Mouse (Mus musculus) kidney, postnatal 0 days (tissue): ENCODE results near the gene Ndufaf7. TPM values are rescaled to one million over a fixed set of nuclear protein-coding genes. Genes with fewer than 3 reads are reported as not detected.

ENCODE experiments used
- ATAC-seq: fragments of 200-750 bp; cut with Nextera tagmentation; replicated peaks from 2 replicates; pipeline ENCODE4 v1.8.0; 2017; ENCODE audit warnings: low read depth, moderate number of reproducible peaks, moderate TSS enrichment, moderate library complexity; ENCODE audit not compliant: low FRiP score
- DNase-seq: peaks from one replicate; pipeline ENCODE4 v3.0.0-alpha.2; 2016; ENCODE audit warnings: low spot score
- H3K27ac ChIP-seq: fragments of 300-500 bp; sonication (generic); 2 replicates; pipeline ENCODE4 v1.5.1; 2014; ENCODE audit warnings: mild to moderate bottlenecking
- H3K27me3 ChIP-seq: fragments of 300-500 bp; sonication (generic); 2 replicates; pipeline ENCODE4 v1.6.1; 2014; ENCODE audit warnings: low read length, mixed read lengths; ENCODE audit not compliant: insufficient read depth
- H3K36me3 ChIP-seq: fragments of 300-500 bp; sonication (generic); 2 replicates; pipeline ENCODE4 v1.6.1; 2014; ENCODE audit warnings: low read length, mixed read lengths; ENCODE audit not compliant: insufficient read depth
- H3K4me1 ChIP-seq: fragments of 300-500 bp; sonication (generic); replicated peaks from 2 replicates; pipeline ENCODE4 v1.6.1; 2014; ENCODE audit warnings: antibody characterized with exemption, low read length, mixed read lengths; ENCODE audit not compliant: insufficient read depth
- H3K4me2 ChIP-seq: fragments of 300-500 bp; sonication (generic); 2 replicates; pipeline ENCODE4 v1.6.1; 2014; ENCODE audit warnings: mild to moderate bottlenecking, low read length, moderate library complexity, mixed read lengths
- H3K4me3 ChIP-seq: fragments of 300-500 bp; sonication (generic); replicated peaks from 2 replicates; pipeline ENCODE4 v1.5.1; 2014; ENCODE audit warnings: low read depth, low read length
- H3K9ac ChIP-seq: fragments of 300-500 bp; sonication (generic); 2 replicates; pipeline ENCODE4 v1.6.1; 2014; ENCODE audit warnings: low read depth, low read length
- H3K9me3 ChIP-seq: fragments of 300-500 bp; sonication (generic); replicated peaks from 2 replicates; pipeline ENCODE4 v1.6.1; 2016; ENCODE audit warnings: low read length, inconsistent platforms, mixed read lengths
- CTCF ChIP-seq: IDR thresholded peaks from 2 replicates; pipeline ENCODE4 v1.5.1; 2016; ENCODE audit warnings: antibody characterized with exemption, low read depth, mild to moderate bottlenecking, moderate library complexity
- WGBS: fragments of 180-500 bp; shearing (Covaris S2); extraction: QIAGEN DNeasy Blood & Tissue Kit; methylation state at CpG from one replicate; pipeline ENCODE4 v1.1.7; 2014; 5-methylcytosine and 5-hydroxymethylcytosine counted together
- polyA plus RNA-seq: library from polyadenylated mRNA; unstranded; fragments of >200 nt; fragmentation: Nextera tagmentation; extraction: Ambion mirVana; gene quantifications from 2 replicates; pipeline ENCODE4 v1.2.1, GENCODE M21; 2015

The Ndufaf7 gene
- polyA plus RNA-seq, 1 experiment from 2014 or later = 57.8 TPM

DNA sequence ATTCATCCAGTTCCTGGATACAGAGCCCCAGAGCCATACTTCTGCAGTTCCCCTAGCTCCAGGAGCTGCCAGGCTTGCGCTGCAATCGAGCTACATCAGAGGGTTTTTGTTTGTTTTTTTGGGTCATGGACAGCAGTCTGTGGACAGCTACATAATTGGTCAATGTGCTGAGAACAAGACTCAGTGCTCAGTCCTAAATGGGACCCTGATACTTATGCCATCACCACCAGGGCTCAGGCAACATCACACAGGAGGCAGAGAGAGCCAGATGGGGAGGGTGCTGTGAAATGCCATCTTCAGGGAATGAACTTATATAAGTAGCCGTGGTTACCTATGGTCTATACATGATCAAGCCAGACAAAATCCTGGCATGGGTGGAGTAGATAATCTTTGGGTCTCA lies 31.6 kb downstream of the Ndufaf7 start:
- H3K9ac ChIP-seq = no peak overlapping the region
- no peak overlapping the region for H3K27ac ChIP-seq
- H3K9me3 ChIP-seq = no peaks in the 10 kb centered on the region
- peaks cover 18% of the 10 kb centered on the region for H3K36me3 ChIP-seq
- no peak overlapping the region for H3K4me3 ChIP-seq
- H3K4me2 ChIP-seq = no peak overlapping the region
- ATAC-seq = no peak
- WGBS = 83% methylated on average over 3 of the region's 3 CpGs
- no peak for DNase-seq
- H3K4me1 ChIP-seq = no peaks in the 10 kb centered on the region
- TF ChIP-seq CTCF = no peak
- no peaks in the 10 kb centered on the region for H3K27me3 ChIP-seq

DNA sequence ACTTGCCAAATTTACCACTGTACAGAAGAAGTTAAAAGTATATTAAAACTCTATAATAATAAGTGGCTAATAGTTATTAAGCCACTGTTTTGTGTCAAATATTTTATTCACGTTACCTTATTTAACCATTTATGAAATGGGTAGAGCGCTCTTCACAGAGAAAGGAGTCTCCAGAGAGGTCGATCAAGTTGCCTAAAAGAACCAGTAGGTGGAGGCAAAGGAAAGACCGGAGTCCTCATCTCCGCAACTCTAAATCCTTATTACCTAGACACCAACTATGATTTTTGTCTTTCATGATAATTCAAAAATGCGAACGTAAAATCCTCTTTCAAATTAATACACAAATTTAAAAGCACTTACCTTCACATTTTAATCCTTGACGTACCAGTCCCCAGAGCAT lies 46.2 kb downstream of the Ndufaf7 start:
- WGBS = 97% methylated on average over 8 of the region's 8 CpGs
- Histone ChIP-seq H3K4me2 (no peak overlapping the region), H3K27ac (no peak overlapping the region), H3K4me1 (no peaks in the 10 kb centered on the region), H3K9ac (no peak overlapping the region), H3K9me3 (no peaks in the 10 kb centered on the region), H3K36me3 (peaks cover 21% of the 10 kb centered on the region), H3K27me3 (no peaks in the 10 kb centered on the region), H3K4me3 (no peak overlapping the region)
- TF ChIP-seq CTCF = peak; percentile 15; the same call in 1 of the 2 replicates
- DNase-seq (no peak), ATAC-seq (no peak)

DNA sequence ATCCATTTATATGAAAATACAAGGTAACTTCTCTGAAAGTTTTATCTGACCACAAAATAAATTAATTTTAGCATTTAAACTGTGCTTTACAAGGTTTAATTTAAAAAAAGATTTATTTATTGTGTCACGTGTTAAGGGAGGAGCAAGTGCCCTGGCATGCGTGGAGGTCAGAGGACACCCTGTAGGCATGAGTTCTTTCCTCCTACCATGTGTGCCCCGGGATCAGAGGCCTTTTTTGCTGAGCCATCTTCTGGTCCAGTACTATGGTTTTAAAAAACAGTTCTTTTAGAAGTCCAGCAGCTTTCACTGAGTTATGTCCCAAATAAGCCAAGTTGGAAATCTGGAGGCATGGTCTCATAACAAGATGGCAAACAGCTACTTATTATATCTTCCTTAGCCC lies 46.8 kb downstream of the Ndufaf7 start:
- Histone ChIP-seq H3K36me3 (peaks cover 20% of the 10 kb centered on the region), H3K9ac (no peak overlapping the region)

DNA sequence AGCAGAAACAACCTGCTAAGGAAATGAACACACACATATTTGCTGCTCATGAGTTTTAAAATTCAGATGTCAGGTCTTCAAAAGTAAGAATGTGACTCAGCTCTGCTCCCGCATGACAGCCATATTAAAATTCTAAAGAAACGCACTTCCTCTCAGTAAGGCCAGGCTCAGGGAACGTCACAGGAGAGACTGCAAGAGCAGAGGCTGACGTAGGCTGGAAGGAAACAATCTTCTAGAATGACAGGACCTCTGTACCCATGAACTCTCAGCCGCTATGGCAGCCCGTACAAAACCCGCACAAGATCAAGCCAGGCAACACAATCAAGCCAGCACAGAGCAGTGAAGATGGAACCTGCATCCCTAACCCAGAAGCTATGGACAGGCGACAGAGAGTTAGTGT lies 52.1 kb downstream of the Ndufaf7 start:
- peak; percentile 65 for DNase-seq
- 59% methylated on average over 8 of the region's 8 CpGs for WGBS

More for the DNA sequence above, 46.8 kb downstream of the Ndufaf7 start:
- 80% methylated on average over 3 of the region's 3 CpGs for WGBS
- TF ChIP-seq CTCF = no peak
- DNase-seq = no peak
- H3K4me3 ChIP-seq = no peak overlapping the region
- H3K27me3 ChIP-seq = no peaks in the 10 kb centered on the region
- H3K9me3 ChIP-seq = no peaks in the 10 kb centered on the region
- no peaks in the 10 kb centered on the region for H3K4me1 ChIP-seq
- ATAC-seq = no peak
- H3K4me2 ChIP-seq = no peak overlapping the region
- no peak overlapping the region for H3K27ac ChIP-seq

GRCm38 (mm10) chr17:78991549-78991948 lies 54.6 kb downstream of the Ndufaf7 start:
- H3K27ac ChIP-seq = no peak overlapping the region
- H3K4me3 ChIP-seq = no peak overlapping the region
- ATAC-seq (no peak), DNase-seq (no peak)
- no peaks in the 10 kb centered on the region for H3K36me3 ChIP-seq
- no peaks in the 10 kb centered on the region for H3K27me3 ChIP-seq
- TF ChIP-seq CTCF = no peak
- H3K4me2 ChIP-seq = no peak overlapping the region
- no peaks in the 10 kb centered on the region for H3K9me3 ChIP-seq
- 0 out of 2 replicates have a peak, but pooled peaks cover 11% of the 10 kb centered on the region for H3K4me1 ChIP-seq
- no peak overlapping the region for H3K9ac ChIP-seq
- WGBS = 94% methylated on average over 2 of the region's 2 CpGs

More for the DNA sequence above, 52.1 kb downstream of the Ndufaf7 start:
- no peak for TF ChIP-seq CTCF
- H3K27me3 ChIP-seq = no peaks in the 10 kb centered on the region
- no peak overlapping the region for H3K4me2 ChIP-seq
- no peaks in the 10 kb centered on the region for H3K9me3 ChIP-seq
- peaks cover 6% of the 10 kb centered on the region; the same call in 1 of the 2 replicates for H3K36me3 ChIP-seq
- no peak overlapping the region for H3K27ac ChIP-seq
- H3K4me1 ChIP-seq = no peaks in the 10 kb centered on the region
- ATAC-seq = peak; percentile 40; the same call in 1 of the 2 replicates
- H3K9ac ChIP-seq = no peak overlapping the region
- H3K4me3 ChIP-seq = no peak overlapping the region

- Histone ChIP-seq H3K36me3 (no peaks in the 10 kb centered on the region), H3K4me3 (no peak overlapping the region), H3K27ac (no peak overlapping the region), H3K27me3 (no peaks in the 10 kb centered on the region), H3K9me3 (no peaks in the 10 kb centered on the region), H3K4me2 (no peak overlapping the region), H3K4me1 (0 out of 2 replicates have a peak, but pooled peaks cover 11% of the 10 kb centered on the region), H3K9ac (no peak overlapping the region)
- TF ChIP-seq CTCF = no peak
- WGBS = 57% methylated on average over 9 of the region's 9 CpGs
- DNase-seq (no peak), ATAC-seq (no peak)
Measured at GRCm38 (mm10) chr17:78992303-78993027, 55.5 kb downstream of the Ndufaf7 start.

- Histone ChIP-seq H3K4me2 (no peak overlapping the region), H3K27me3 (no peaks in the 10 kb centered on the region), H3K9ac (no peak overlapping the region), H3K36me3 (no peaks in the 10 kb centered on the region), H3K27ac (no peak overlapping the region), H3K4me3 (no peak overlapping the region), H3K9me3 (no peaks in the 10 kb centered on the region), H3K4me1 (0 out of 2 replicates have a peak, but pooled peaks cover 11% of the 10 kb centered on the region)
- WGBS = 78% methylated on average over 2 of the region's 2 CpGs
- TF ChIP-seq CTCF = no peak
- ATAC-seq = no peak
- DNase-seq = no peak
Measured at GRCm38 (mm10) chr17:78993670-78994069, 56.7 kb downstream of the Ndufaf7 start.
